Mouse (Mus musculus): ENCODE results near the gene Map6. TPM values are rescaled to one million over a fixed set of nuclear protein-coding genes. Genes with fewer than 3 reads are reported as not detected.

Gene Map6
- polyA plus RNA-seq, 1 experiment from 2014 or later: 0.06 TPM

- no peaks in the 10 kb centered on the region for H3K9me3 ChIP-seq (ENCODE audit: low read length)
- H3K27ac ChIP-seq (ENCODE audit: low read depth): no peak overlapping the region
- peaks cover 31% of the 10 kb centered on the region for H3K4me1 ChIP-seq (ENCODE audit: insufficient read depth)
- 46% methylated on average over 8 of the region's 8 CpGs for WGBS (ENCODE audit: insufficient replicate concordance)
- no peaks in the 10 kb centered on the region; the same call in 1 of the 2 replicates for H3K27me3 ChIP-seq (ENCODE audit: insufficient read depth, low read length)
- H3K4me2 ChIP-seq (ENCODE audit: low read depth, low read length): peak overlapping the region; percentile 71; the same call in 1 of the 2 replicates
- DNase-seq (no peak), ATAC-seq (no peak)
- H3K36me3 ChIP-seq (replicated peaks; ENCODE audit: insufficient read depth, low read length): no peaks in the 10 kb centered on the region; the same call in 1 of the 2 replicates
- H3K4me3 ChIP-seq (ENCODE audit: low read depth, low read length): no peak overlapping the region
- no peak for TF ChIP-seq CTCF (IDR thresholded peaks at IDR 0.05; ENCODE audit: low read depth)
- no peak for TF ChIP-seq EP300 (IDR thresholded peaks at IDR 0.05; ENCODE audit: low read depth)
- H3K9ac ChIP-seq (replicated peaks): no peak overlapping the region
Measured at GRCm38 (mm10) chr7:99236888-99237660, 30.2 kb upstream of the Map6 start.

- Histone ChIP-seq H3K9ac (replicated peaks) (no peak within 1 kb of the TSS), H3K9me3 (ENCODE audit: low read length) (no peaks in the 10 kb centered on the region), H3K36me3 (replicated peaks; ENCODE audit: insufficient read depth, low read length) (no peaks in the 10 kb centered on the region), H3K4me3 (ENCODE audit: low read depth, low read length) (peak within 1 kb of the TSS; percentile 45), H3K27me3 (ENCODE audit: insufficient read depth, low read length) (no peaks in the 10 kb centered on the region; the same call in 1 of the 2 replicates), H3K4me1 (ENCODE audit: insufficient read depth) (peaks cover 31% of the 10 kb centered on the region), H3K4me2 (ENCODE audit: low read depth, low read length) (peak within 1 kb of the TSS; percentile 71), H3K27ac (ENCODE audit: low read depth) (no peak within 1 kb of the TSS)
- DNase-seq: peak; percentile 66
- WGBS (ENCODE audit: insufficient replicate concordance): 3% methylated on average over 13 of the region's 13 CpGs
- ATAC-seq: peak; percentile 90
- no peak for TF ChIP-seq EP300 (IDR thresholded peaks at IDR 0.05; ENCODE audit: low read depth)
- no peak for TF ChIP-seq CTCF (IDR thresholded peaks at IDR 0.05; ENCODE audit: low read depth)
Measured at GRCm38 (mm10) chr7:99238417-99238816, 28.8 kb upstream of the Map6 start, which contains the start of gene Mogat2. TSS of gene Mogat2 (minus strand) at chr7:99238619.

GRCm38 (mm10) chr7:99242097-99242496, 25.1 kb upstream of the Map6 start:
- WGBS (ENCODE audit: insufficient replicate concordance): 84% methylated on average over 11 of the region's 11 CpGs
- no peak overlapping the region for H3K27ac ChIP-seq (ENCODE audit: low read depth)
- no peak overlapping the region for H3K4me3 ChIP-seq (ENCODE audit: low read depth, low read length)
- TF ChIP-seq CTCF (IDR thresholded peaks at IDR 0.05; ENCODE audit: low read depth): no peak
- TF ChIP-seq EP300 (IDR thresholded peaks at IDR 0.05; ENCODE audit: low read depth): no peak
- no peak overlapping the region for H3K9ac ChIP-seq (replicated peaks)
- H3K4me1 ChIP-seq (ENCODE audit: insufficient read depth): peaks cover 15% of the 10 kb centered on the region
- no peak for ATAC-seq
- no peaks in the 10 kb centered on the region for H3K36me3 ChIP-seq (replicated peaks; ENCODE audit: insufficient read depth, low read length)
- H3K9me3 ChIP-seq (ENCODE audit: low read length): no peaks in the 10 kb centered on the region
- no peaks in the 10 kb centered on the region; the same call in 1 of the 2 replicates for H3K27me3 ChIP-seq (ENCODE audit: insufficient read depth, low read length)
- no peak for DNase-seq
- no peak overlapping the region for H3K4me2 ChIP-seq (ENCODE audit: low read depth, low read length)

- no peaks in the 10 kb centered on the region for H3K36me3 ChIP-seq (replicated peaks; ENCODE audit: insufficient read depth, low read length)
- TF ChIP-seq EP300 (IDR thresholded peaks at IDR 0.05; ENCODE audit: low read depth): no peak
- TF ChIP-seq CTCF (IDR thresholded peaks at IDR 0.05; ENCODE audit: low read depth): no peak
- 36% methylated on average over 5 of the region's 5 CpGs for WGBS (ENCODE audit: insufficient replicate concordance)
- no peak overlapping the region for H3K4me3 ChIP-seq (ENCODE audit: low read depth, low read length)
- DNase-seq (no peak), ATAC-seq (no peak)
- H3K4me2 ChIP-seq (ENCODE audit: low read depth, low read length): no peak overlapping the region
- H3K9me3 ChIP-seq (ENCODE audit: low read length): no peaks in the 10 kb centered on the region
- H3K27ac ChIP-seq (ENCODE audit: low read depth): no peak overlapping the region
- H3K9ac ChIP-seq (replicated peaks): no peak overlapping the region
- H3K4me1 ChIP-seq (ENCODE audit: insufficient read depth): peaks cover 7% of the 10 kb centered on the region; the same call in 1 of the 2 replicates
- H3K27me3 ChIP-seq (ENCODE audit: insufficient read depth, low read length): peaks cover 4% of the 10 kb centered on the region; the same call in 1 of the 2 replicates
Measured at GRCm38 (mm10) chr7:99248157-99248742, 19.0 kb upstream of the Map6 start.

GRCm38 (mm10) chr7:99248906-99249581, 18.2 kb upstream of the Map6 start:
- Histone ChIP-seq H3K9me3 (ENCODE audit: low read length) (no peaks in the 10 kb centered on the region), H3K27ac (ENCODE audit: low read depth) (peak overlapping the region; percentile 57; the same call in 1 of the 2 replicates), H3K27me3 (ENCODE audit: insufficient read depth, low read length) (peaks cover 4% of the 10 kb centered on the region; the same call in 1 of the 2 replicates), H3K4me2 (ENCODE audit: low read depth, low read length) (peak overlapping the region; percentile 62), H3K4me3 (ENCODE audit: low read depth, low read length) (peak overlapping the region; percentile 31), H3K4me1 (ENCODE audit: insufficient read depth) (peaks cover 7% of the 10 kb centered on the region; the same call in 1 of the 2 replicates), H3K36me3 (replicated peaks; ENCODE audit: insufficient read depth, low read length) (no peaks in the 10 kb centered on the region), H3K9ac (replicated peaks) (no peak overlapping the region)
- ATAC-seq (0 out of 2 replicates have a peak, but pooled peaks have one; percentile 23), DNase-seq (no peak)
- 6% methylated on average over 33 of the region's 44 CpGs for WGBS (ENCODE audit: insufficient replicate concordance)
- no peak for TF ChIP-seq CTCF (IDR thresholded peaks at IDR 0.05; ENCODE audit: low read depth)
- no peak for TF ChIP-seq EP300 (IDR thresholded peaks at IDR 0.05; ENCODE audit: low read depth)

- TF ChIP-seq EP300 (IDR thresholded peaks at IDR 0.05; ENCODE audit: low read depth) (no peak), CTCF (IDR thresholded peaks at IDR 0.05; ENCODE audit: low read depth) (peak; percentile 87)
- H3K4me3 ChIP-seq (ENCODE audit: low read depth, low read length): peak overlapping the region; percentile 31
- no peak for DNase-seq
- WGBS (ENCODE audit: insufficient replicate concordance): 3% methylated on average over 10 of the region's 10 CpGs
- H3K4me2 ChIP-seq (ENCODE audit: low read depth, low read length): peak overlapping the region; percentile 62
- no peaks in the 10 kb centered on the region for H3K9me3 ChIP-seq (ENCODE audit: low read length)
- no peak overlapping the region for H3K9ac ChIP-seq (replicated peaks)
- H3K36me3 ChIP-seq (replicated peaks; ENCODE audit: insufficient read depth, low read length): no peaks in the 10 kb centered on the region
- H3K4me1 ChIP-seq (ENCODE audit: insufficient read depth): peaks cover 7% of the 10 kb centered on the region; the same call in 1 of the 2 replicates
- peak; percentile 44; the same call in 1 of the 2 replicates for ATAC-seq
- peaks cover 4% of the 10 kb centered on the region; the same call in 1 of the 2 replicates for H3K27me3 ChIP-seq (ENCODE audit: insufficient read depth, low read length)
- H3K27ac ChIP-seq (ENCODE audit: low read depth): no peak overlapping the region
Measured at GRCm38 (mm10) chr7:99249582-99249911, 17.7 kb upstream of the Map6 start.
